24 mouse cellular contexts compared by ENCODE assay signal in genomic region chr19:46033911-46034310, GRCm38 (mm10). TPM values are rescaled to one million over a fixed set of nuclear protein-coding genes. Genes with fewer than 3 reads are reported as not detected.
DNase-seq lines count a peak whose midpoint lies in the region; ATAC-seq and TF ChIP-seq lines count a peak whose summit lies in the region.
"Had no signal": no experiment of that assay in that cellular context is flagged by ENCODE, and none has a peak within 500 bp of the region (broad histone marks: within the 10 kb centered on the region; RNA-seq: fewer than 3 reads in every experiment).

No protein-coding gene starts in this region.

- ATAC-seq in liver, embryonic 11.5 days (replicated peaks; ENCODE audit: low FRiP score): no peak
- ATAC-seq in liver, embryonic 12.5 days: no peak
- no peak for ATAC-seq in midbrain, embryonic 13.5 days
- no peak for ATAC-seq in midbrain, embryonic 15.5 days (replicated peaks)
- no peak for ATAC-seq in forebrain, postnatal 0 days
- ATAC-seq: forebrain, embryonic 14.5 days; forebrain, embryonic 16.5 days had no signal

- WGBS in liver, embryonic 11.5 days: 92% methylated on average over 11 of the region's 11 CpGs
- 95% methylated on average over 11 of the region's 11 CpGs for WGBS in liver, embryonic 12.5 days (ENCODE audit: insufficient replicate concordance)
- 95% methylated on average over 11 of the region's 11 CpGs for WGBS in midbrain, embryonic 13.5 days
- WGBS in midbrain, embryonic 15.5 days: 93% methylated on average over 11 of the region's 11 CpGs
- 94% methylated on average over 11 of the region's 11 CpGs for WGBS in forebrain, postnatal 0 days

- no peak for TF ChIP-seq EP300 in MEL (IDR thresholded peaks at IDR 0.05; ENCODE audit: low read depth in 1 of 2, low read length in 2 of 2)

- H3K4me1 ChIP-seq in liver, embryonic 11.5 days (replicated peaks; ENCODE audit: control insufficient read depth, insufficient read depth, low read length): peaks cover 26% of the 10 kb centered on the region
- peaks cover 62% of the 10 kb centered on the region for H3K4me1 ChIP-seq in liver, embryonic 12.5 days
- peaks cover 36% of the 10 kb centered on the region for H3K4me1 ChIP-seq in midbrain, embryonic 13.5 days (replicated peaks)
- H3K4me1 ChIP-seq in midbrain, embryonic 15.5 days: peaks cover 29% of the 10 kb centered on the region
- H3K4me1 ChIP-seq in E14TG2a.4 (replicated peaks; ENCODE audit: low read depth, low read length) (peaks cover 95% of the 10 kb centered on the region), MEL (ENCODE audit: control insufficient read depth in 1 of 2, insufficient read depth in 2 of 2, low read length in 2 of 2) (peaks cover 0 to 21% of the 10 kb centered on the region in 2 experiments; a peak in 3 of 4 replicates)
- H3K4me1 ChIP-seq in forebrain, postnatal 0 days (ENCODE audit: insufficient read depth): peaks cover 20% of the 10 kb centered on the region

- TF ChIP-seq RAD21 in MEL (IDR thresholded peaks at IDR 0.05; ENCODE audit: low read depth, low read length): no peak

- TF ChIP-seq CTCF in E14TG2a.4 (conservative IDR thresholded peaks at IDR 0.05; ENCODE audit: low read length): no peak
- TF ChIP-seq CTCF in MEL (IDR thresholded peaks at IDR 0.05 in 2 of 3, conservative IDR thresholded peaks at IDR 0.05 in 1 of 3; ENCODE audit: control insufficient read depth in 1 of 3, insufficient read depth in 1 of 3, low read depth in 2 of 3, low read length in 3 of 3, poor library complexity in 1 of 3, severe bottlenecking in 1 of 3): no peak
- TF ChIP-seq CTCF in forebrain, postnatal 0 days (IDR thresholded peaks at IDR 0.05; ENCODE audit: low read depth): no peak

- no peaks in the 10 kb centered on the region for H3K9me3 ChIP-seq in liver, embryonic 11.5 days (ENCODE audit: control insufficient read depth, low read length)
- peaks cover 6% of the 10 kb centered on the region; the same call in 1 of the 2 replicates for H3K9me3 ChIP-seq in liver, embryonic 12.5 days (replicated peaks)
- H3K9me3 ChIP-seq in midbrain, embryonic 13.5 days: no peaks in the 10 kb centered on the region
- no peaks in the 10 kb centered on the region for H3K9me3 ChIP-seq in midbrain, embryonic 15.5 days
- H3K9me3 ChIP-seq in E14TG2a.4 (ENCODE audit: low read length) (peaks cover 7% of the 10 kb centered on the region; the same call in 1 of the 2 replicates), MEL (replicated peaks; ENCODE audit: insufficient read depth, low read length) (no peaks in the 10 kb centered on the region)
- H3K9me3 ChIP-seq in forebrain, postnatal 0 days (ENCODE audit: low read length): no peaks in the 10 kb centered on the region

- H3K4me3 ChIP-seq in liver, embryonic 11.5 days (ENCODE audit: low read depth, low read length): 0 out of 2 replicates have a peak overlapping the region, but pooled peaks have one; percentile 6
- H3K4me3 ChIP-seq in liver, embryonic 12.5 days: no peak overlapping the region
- no peak overlapping the region for H3K4me3 ChIP-seq in midbrain, embryonic 13.5 days (replicated peaks)
- no peak overlapping the region for H3K4me3 ChIP-seq in midbrain, embryonic 15.5 days
- H3K4me3 ChIP-seq in E14TG2a.4 (replicated peaks; ENCODE audit: low read length): peak overlapping the region; percentile 39
- no peak overlapping the region for H3K4me3 ChIP-seq in MEL (ENCODE audit: control insufficient read depth in 1 of 2, insufficient read depth in 1 of 2, low read depth in 2 of 2, low read length in 2 of 2)
- no peak overlapping the region for H3K4me3 ChIP-seq in forebrain, postnatal 0 days (ENCODE audit: low read depth, low read length)
- H3K4me3 ChIP-seq: embryonic facial prominence, embryonic 13.5 days; embryonic facial prominence, embryonic 15.5 days; erythroblast, embryonic 14.5 days; forebrain, embryonic 10.5 days; forebrain, embryonic 12.5 days had no signal

- DNase-seq in liver, embryonic 11.5 days (ENCODE audit: low spot score): no peak
- no peak for DNase-seq in MEL (ENCODE audit: low read depth, low spot score)
- DNase-seq in forebrain, postnatal 0 days: no peak
- DNase-seq: adrenal gland, adult 2 months; adrenal gland, postnatal 10 days; adrenal gland, postnatal 25 days; cerebellum, adult 11 months; cerebellum, adult 18-20 months; cerebellum, adult 8-10 months; cerebellum, adult 9-11 months; cerebellum, postnatal 14 days; cerebellum, postnatal 36 days; embryo, embryonic 11 days had no signal

- no peaks in the 10 kb centered on the region for H3K27me3 ChIP-seq in liver, embryonic 11.5 days (replicated peaks; ENCODE audit: control insufficient read depth, insufficient read depth, low read length)
- no peaks in the 10 kb centered on the region for H3K27me3 ChIP-seq in liver, embryonic 12.5 days (replicated peaks)
- no peaks in the 10 kb centered on the region for H3K27me3 ChIP-seq in midbrain, embryonic 13.5 days
- H3K27me3 ChIP-seq in midbrain, embryonic 15.5 days (replicated peaks): no peaks in the 10 kb centered on the region
- H3K27me3 ChIP-seq in E14TG2a.4 (ENCODE audit: insufficient read depth, low read length) (no peaks in the 10 kb centered on the region), MEL (ENCODE audit: control insufficient read depth in 1 of 2, insufficient read depth in 2 of 2, low read length in 2 of 2) (no peaks in the 10 kb centered on the region)
- no peaks in the 10 kb centered on the region for H3K27me3 ChIP-seq in forebrain, postnatal 0 days (ENCODE audit: insufficient read depth, low read length)
- H3K27me3 ChIP-seq: embryonic facial prominence, embryonic 13.5 days; embryonic facial prominence, embryonic 15.5 days; forebrain, embryonic 12.5 days had no signal

- peak overlapping the region; percentile 28; the same call in 1 of the 2 replicates for H3K27ac ChIP-seq in liver, embryonic 11.5 days (ENCODE audit: low read depth, low read length)
- no peak overlapping the region; the same call in 1 of the 2 replicates for H3K27ac ChIP-seq in liver, embryonic 12.5 days
- 0 out of 2 replicates have a peak overlapping the region, but pooled peaks have one; percentile 5 for H3K27ac ChIP-seq in midbrain, embryonic 13.5 days
- H3K27ac ChIP-seq in midbrain, embryonic 15.5 days: no peak overlapping the region
- no peak overlapping the region for H3K27ac ChIP-seq in MEL (ENCODE audit: control insufficient read depth, low read depth, low read length)
- no peak overlapping the region for H3K27ac ChIP-seq in forebrain, postnatal 0 days (ENCODE audit: low read depth, low read length)
- H3K27ac ChIP-seq: embryonic facial prominence, embryonic 13.5 days; embryonic facial prominence, embryonic 15.5 days; forebrain, embryonic 10.5 days; forebrain, embryonic 12.5 days had no signal

- no peak for TF ChIP-seq POLR2A in MEL (IDR thresholded peaks at IDR 0.05; ENCODE audit: control insufficient read depth in 1 of 2, insufficient read depth in 1 of 2, low read depth in 1 of 2, low read length in 2 of 2, poor library complexity in 1 of 2)

- no peak overlapping the region for H3K4me2 ChIP-seq in liver, embryonic 11.5 days
- H3K4me2 ChIP-seq in liver, embryonic 12.5 days: no peak overlapping the region
- H3K4me2 ChIP-seq in midbrain, embryonic 13.5 days (replicated peaks): no peak overlapping the region
- H3K4me2 ChIP-seq in midbrain, embryonic 15.5 days: no peak overlapping the region
- no peak overlapping the region for H3K4me2 ChIP-seq in forebrain, postnatal 0 days (ENCODE audit: low read depth)
- H3K4me2 ChIP-seq: embryonic facial prominence, embryonic 13.5 days; embryonic facial prominence, embryonic 15.5 days; forebrain, embryonic 12.5 days had no signal

- H3K9ac ChIP-seq in liver, embryonic 11.5 days (ENCODE audit: low read depth, low read length): no peak overlapping the region
- no peak overlapping the region for H3K9ac ChIP-seq in liver, embryonic 12.5 days
- H3K9ac ChIP-seq in midbrain, embryonic 13.5 days (replicated peaks): no peak overlapping the region
- no peak overlapping the region for H3K9ac ChIP-seq in midbrain, embryonic 15.5 days
- no peak overlapping the region for H3K9ac ChIP-seq in MEL (ENCODE audit: control insufficient read depth, low read depth, low read length, poor library complexity, severe bottlenecking)
- no peak overlapping the region for H3K9ac ChIP-seq in forebrain, postnatal 0 days
- H3K9ac ChIP-seq: embryonic facial prominence, embryonic 13.5 days; embryonic facial prominence, embryonic 15.5 days; forebrain, embryonic 12.5 days had no signal

- peaks cover 58% of the 10 kb centered on the region for H3K36me3 ChIP-seq in liver, embryonic 11.5 days (ENCODE audit: control insufficient read depth, insufficient read depth, low read length)
- peaks cover 69% of the 10 kb centered on the region for H3K36me3 ChIP-seq in liver, embryonic 12.5 days
- H3K36me3 ChIP-seq in midbrain, embryonic 13.5 days: peaks cover 66% of the 10 kb centered on the region
- peaks cover 41% of the 10 kb centered on the region for H3K36me3 ChIP-seq in midbrain, embryonic 15.5 days (replicated peaks)
- H3K36me3 ChIP-seq in E14TG2a.4 (ENCODE audit: insufficient read depth, low read length) (peaks cover 74% of the 10 kb centered on the region), MEL (ENCODE audit: control insufficient read depth in 1 of 2, insufficient read depth in 2 of 2, low read length in 2 of 2) (peaks cover 21 to 22% of the 10 kb centered on the region in 2 experiments)
- H3K36me3 ChIP-seq in forebrain, postnatal 0 days (ENCODE audit: insufficient read depth): peaks cover 55% of the 10 kb centered on the region

- H3K79me2 ChIP-seq in MEL (ENCODE audit: control insufficient read depth, insufficient read depth, low read length, poor library complexity): peaks cover 42% of the 10 kb centered on the region

RNA-seq across cellular contexts. Expression of gene Pprc1, which starts 10.8 kb away (rescaled TPM):
- polyA plus RNA-seq in liver, embryonic 11.5 days (2014; fragmentation: Nextera tagmentation; extraction: Ambion mirVana): 73.2 and 77.2 TPM in 2 replicates
- 34.8 and 36.0 TPM in 2 replicates for polyA plus RNA-seq in liver, embryonic 12.5 days (2016; fragmentation: Nextera tagmentation; extraction: Ambion mirVana)
- polyA plus RNA-seq in midbrain, embryonic 13.5 days (2015; fragmentation: Nextera tagmentation; extraction: Ambion mirVana): 20.5 and 21.8 TPM in 2 replicates
- 22.0 and 22.5 TPM in 2 replicates for polyA plus RNA-seq in midbrain, embryonic 15.5 days (2015; fragmentation: Nextera tagmentation; extraction: Ambion mirVana)
- total RNA-seq in MEL (2012; rRNA removed): 39.3 and 41.9 TPM in 2 replicates
- polyA plus RNA-seq in MEL (2012; ENCODE audit: insufficient read depth in 1 of 2, insufficient read length in 2 of 2, low read depth in 1 of 2, low replicate concordance in 2 of 2, missing spikeins in 1 of 2): 100 to 1,000 TPM in 1 of 2 experiments, 10 to 100 TPM in 1; 27.8 to 135 TPM
- 10.6 and 11.2 TPM in 2 replicates for total RNA-seq in forebrain, postnatal 0 days (2014; rRNA removed)
- polyA plus RNA-seq in forebrain, postnatal 0 days (2015; fragmentation: Nextera tagmentation; extraction: Ambion mirVana): 9.0 and 11.3 TPM in 2 replicates

RNA-seq across cellular contexts. Expression of gene Ldb1, which starts 11.1 kb away (rescaled TPM):
- polyA plus RNA-seq in liver, embryonic 11.5 days (2014; fragmentation: Nextera tagmentation; extraction: Ambion mirVana): 67.5 and 78.9 TPM in 2 replicates
- polyA plus RNA-seq in liver, embryonic 12.5 days (2016; fragmentation: Nextera tagmentation; extraction: Ambion mirVana): 53.2 and 53.4 TPM in 2 replicates
- 121 and 140 TPM in 2 replicates for polyA plus RNA-seq in midbrain, embryonic 13.5 days (2015; fragmentation: Nextera tagmentation; extraction: Ambion mirVana)
- 122 and 129 TPM in 2 replicates for polyA plus RNA-seq in midbrain, embryonic 15.5 days (2015; fragmentation: Nextera tagmentation; extraction: Ambion mirVana)
- total RNA-seq in MEL (2012; rRNA removed): 299 and 357 TPM in 2 replicates
- polyA plus RNA-seq in MEL (2012; ENCODE audit: insufficient read depth in 1 of 2, insufficient read length in 2 of 2, low read depth in 1 of 2, low replicate concordance in 2 of 2, missing spikeins in 1 of 2): 100 to 1,000 TPM; 632 to 842 TPM
- 140 and 162 TPM in 2 replicates for total RNA-seq in forebrain, postnatal 0 days (2014; rRNA removed)
- polyA plus RNA-seq in forebrain, postnatal 0 days (2015; fragmentation: Nextera tagmentation; extraction: Ambion mirVana): 82.6 and 90.4 TPM in 2 replicates

RNA-seq across cellular contexts. Expression of gene Hps6, which starts 30.6 kb away (rescaled TPM):
- 4.9 and 5.4 TPM in 2 replicates for polyA plus RNA-seq in liver, embryonic 11.5 days (2014; fragmentation: Nextera tagmentation; extraction: Ambion mirVana)
- polyA plus RNA-seq in liver, embryonic 12.5 days (2016; fragmentation: Nextera tagmentation; extraction: Ambion mirVana): 3.5 and 3.9 TPM in 2 replicates
- polyA plus RNA-seq in midbrain, embryonic 13.5 days (2015; fragmentation: Nextera tagmentation; extraction: Ambion mirVana): 2.0 TPM in 2 replicates
- polyA plus RNA-seq in midbrain, embryonic 15.5 days (2015; fragmentation: Nextera tagmentation; extraction: Ambion mirVana): 3.9 and 4.0 TPM in 2 replicates
- 11.4 and 11.5 TPM in 2 replicates for total RNA-seq in MEL (2012; rRNA removed)
- polyA plus RNA-seq in MEL (2012; ENCODE audit: insufficient read depth in 1 of 2, insufficient read length in 2 of 2, low read depth in 1 of 2, low replicate concordance in 2 of 2, missing spikeins in 1 of 2): 10 to 100 TPM in 1 of 2 experiments, not detected in 1; 13.2 TPM
- total RNA-seq in forebrain, postnatal 0 days (2014; rRNA removed): 5.3 and 7.0 TPM in 2 replicates
- 3.6 and 4.6 TPM in 2 replicates for polyA plus RNA-seq in forebrain, postnatal 0 days (2015; fragmentation: Nextera tagmentation; extraction: Ambion mirVana)

RNA-seq across cellular contexts. Expression of gene Armh3, which starts 35.6 kb away (rescaled TPM):
- polyA plus RNA-seq in liver, embryonic 11.5 days (2014; fragmentation: Nextera tagmentation; extraction: Ambion mirVana): 9.2 and 12.2 TPM in 2 replicates
- polyA plus RNA-seq in liver, embryonic 12.5 days (2016; fragmentation: Nextera tagmentation; extraction: Ambion mirVana): 6.5 TPM in 2 replicates
- 22.1 and 23.4 TPM in 2 replicates for polyA plus RNA-seq in midbrain, embryonic 13.5 days (2015; fragmentation: Nextera tagmentation; extraction: Ambion mirVana)
- 25.4 and 25.9 TPM in 2 replicates for polyA plus RNA-seq in midbrain, embryonic 15.5 days (2015; fragmentation: Nextera tagmentation; extraction: Ambion mirVana)
- 4.1 TPM in 2 replicates for total RNA-seq in MEL (2012; rRNA removed)
- polyA plus RNA-seq in MEL (2012; ENCODE audit: insufficient read depth in 1 of 2, insufficient read length in 2 of 2, low read depth in 1 of 2, low replicate concordance in 2 of 2, missing spikeins in 1 of 2): 10 to 100 TPM in 1 of 2 experiments, not detected in 1; 10.8 TPM
- total RNA-seq in forebrain, postnatal 0 days (2014; rRNA removed): 17.5 and 22.5 TPM in 2 replicates
- 18.7 and 20.9 TPM in 2 replicates for polyA plus RNA-seq in forebrain, postnatal 0 days (2015; fragmentation: Nextera tagmentation; extraction: Ambion mirVana)
- polyA plus RNA-seq: erythroblast, embryonic 14.5 days had no signal

RNA-seq across cellular contexts. Expression of gene Nolc1, which starts 41.8 kb away (rescaled TPM):
- 211 TPM in 2 replicates for polyA plus RNA-seq in liver, embryonic 11.5 days (2014; fragmentation: Nextera tagmentation; extraction: Ambion mirVana)
- polyA plus RNA-seq in liver, embryonic 12.5 days (2016; fragmentation: Nextera tagmentation; extraction: Ambion mirVana): 136 and 147 TPM in 2 replicates
- 82.9 and 85.4 TPM in 2 replicates for polyA plus RNA-seq in midbrain, embryonic 13.5 days (2015; fragmentation: Nextera tagmentation; extraction: Ambion mirVana)
- 65.5 and 70.3 TPM in 2 replicates for polyA plus RNA-seq in midbrain, embryonic 15.5 days (2015; fragmentation: Nextera tagmentation; extraction: Ambion mirVana)
- total RNA-seq in MEL (2012; rRNA removed): 276 and 294 TPM in 2 replicates
- polyA plus RNA-seq in MEL (2012; ENCODE audit: insufficient read depth in 1 of 2, insufficient read length in 2 of 2, low read depth in 1 of 2, low replicate concordance in 2 of 2, missing spikeins in 1 of 2): 100 to 1,000 TPM; 213 to 753 TPM
- total RNA-seq in forebrain, postnatal 0 days (2014; rRNA removed): 38.0 and 51.6 TPM in 2 replicates
- polyA plus RNA-seq in forebrain, postnatal 0 days (2015; fragmentation: Nextera tagmentation; extraction: Ambion mirVana): 49.7 and 67.3 TPM in 2 replicates

Comparison
In these comparisons a context has a peak if more than half of its experiments do, and no peak if none do; other contexts are left out.
1. H3K27ac ChIP-seq: peak in liver, embryonic 11.5 days (single experiment) and midbrain, embryonic 13.5 days (single experiment); none in liver, embryonic 12.5 days (single experiment), midbrain, embryonic 15.5 days (single experiment), MEL (single experiment) and forebrain, postnatal 0 days (single experiment).
2. H3K4me3 ChIP-seq: peak in liver, embryonic 11.5 days (single experiment) and E14TG2a.4 (single experiment); none in liver, embryonic 12.5 days (single experiment), midbrain, embryonic 13.5 days (single experiment), midbrain, embryonic 15.5 days (single experiment), MEL (0 of 2) and forebrain, postnatal 0 days (single experiment).